Mouse (Mus musculus): ENCODE results near the gene Adcy2.

Adcy2 gene

GRCm38 (mm10) chr13:68960513-68960912, 38.8 kb downstream of the Adcy2 start:
- DNase-seq, result no peak

GRCm38 (mm10) chr13:68959406-68959805, 39.9 kb downstream of the Adcy2 start:
- no peak for DNase-seq

GRCm38 (mm10) chr13:68942735-68943134, 56.6 kb downstream of the Adcy2 start:
- DNase-seq, result no peak

GRCm38 (mm10) chr13:68941429-68941828, 57.9 kb downstream of the Adcy2 start:
- no peak for DNase-seq

- no peak for DNase-seq
Observed at GRCm38 (mm10) chr13:68932283-68932647, 67.1 kb downstream of the Adcy2 start.

GRCm38 (mm10) chr13:68931602-68932282, 67.6 kb downstream of the Adcy2 start:
- DNase-seq, result no peak

- DNase-seq, result peak; percentile 26
Observed at GRCm38 (mm10) chr13:68928469-68928868, 70.9 kb downstream of the Adcy2 start.

GRCm38 (mm10) chr13:68913666-68914288, 85.6 kb downstream of the Adcy2 start:
- no peak for DNase-seq

GRCm38 (mm10) chr13:68906667-68907066, 92.7 kb downstream of the Adcy2 start:
- no peak for DNase-seq

- DNase-seq, result no peak
Observed at GRCm38 (mm10) chr13:68902708-68903107, 96.6 kb downstream of the Adcy2 start.

GRCm38 (mm10) chr13:68889929-68890593, 109.3 kb downstream of the Adcy2 start:
- no peak for DNase-seq

- no peak for DNase-seq
Observed at GRCm38 (mm10) chr13:68868776-68869175, 130.6 kb downstream of the Adcy2 start.

GRCm38 (mm10) chr13:68867940-68868655, 131.2 kb downstream of the Adcy2 start:
- no peak for DNase-seq

GRCm38 (mm10) chr13:68860036-68860435, 139.3 kb downstream of the Adcy2 start:
- DNase-seq, result no peak

GRCm38 (mm10) chr13:68848265-68848664, 151.1 kb downstream of the Adcy2 start:
- DNase-seq, result no peak

- DNase-seq, result no peak
Observed at GRCm38 (mm10) chr13:68839517-68839916, 159.8 kb downstream of the Adcy2 start.

- DNase-seq, result no peak
Observed at GRCm38 (mm10) chr13:68836183-68836582, 163.2 kb downstream of the Adcy2 start.

- no peak for DNase-seq
Observed at GRCm38 (mm10) chr13:68835424-68836045, 163.8 kb downstream of the Adcy2 start.

- no peak for DNase-seq
Observed at GRCm38 (mm10) chr13:68832141-68832540, 167.2 kb downstream of the Adcy2 start.

GRCm38 (mm10) chr13:68830030-68830759, 169.1 kb downstream of the Adcy2 start:
- no peak for DNase-seq

GRCm38 (mm10) chr13:68828441-68828840, 170.9 kb downstream of the Adcy2 start:
- DNase-seq, result no peak

- DNase-seq, result no peak
Observed at GRCm38 (mm10) chr13:68826461-68826860, 172.9 kb downstream of the Adcy2 start.
